Mouse (Mus musculus) liver, adult 2 months (tissue): ENCODE data around the gene Serpinf2.

Experiments used
- CTCF ChIP-seq: fragments of 200-500 bp; IDR thresholded peaks from 2 replicates; pipeline ENCODE4 v1.5.1; 2011; ENCODE audit warnings: low read depth, low read length, control low read depth
- POLR2A ChIP-seq: fragments of 200-500 bp; IDR thresholded peaks from 2 replicates; pipeline ENCODE4 v1.6.1; 2011; ENCODE audit warnings: low read length, control low read depth; ENCODE audit not compliant: insufficient read depth; ENCODE audit errors: extremely low read depth

GRCm38 (mm10) chr11:75456440-75456871 lies 17.1 kb upstream of the Serpinf2 start:
- no peak for TF ChIP-seq CTCF
- no peak for TF ChIP-seq POLR2A
